Mouse (Mus musculus): ENCODE measurements around the gene Tpra1. TPM values are rescaled to one million over a fixed set of nuclear protein-coding genes. Genes with fewer than 3 reads are reported as not detected.

The Tpra1 gene
- polyA plus RNA-seq, 1 experiment from 2014 or later: 61.7 TPM

Other genes starting within 250 kb of the Tpra1 start
- gene Mgll, start 177.8 kb upstream of the Tpra1 start, polyA plus RNA-seq (2016; fragmentation: Nextera tagmentation; extraction: Ambion mirVana): 1.1 and 2.2 TPM in 2 replicates
- 27.7 and 30.0 TPM in 2 replicates for gene Abtb1, start 60.3 kb upstream of the Tpra1 start, polyA plus RNA-seq (2016; fragmentation: Nextera tagmentation; extraction: Ambion mirVana)
- gene Podxl2, start 27.2 kb upstream of the Tpra1 start, polyA plus RNA-seq (2016; fragmentation: Nextera tagmentation; extraction: Ambion mirVana): 305 and 314 TPM in 2 replicates
- gene Mcm2, start 3.5 kb upstream of the Tpra1 start, polyA plus RNA-seq (2016; fragmentation: Nextera tagmentation; extraction: Ambion mirVana): 157 and 158 TPM in 2 replicates

Data from midbrain, embryonic 12.5 days (tissue).